Mouse (Mus musculus): ENCODE data around the gene Vps11. TPM values are rescaled to one million over a fixed set of nuclear protein-coding genes. Genes with fewer than 3 reads are reported as not detected.

Vps11 gene
- polyA plus RNA-seq, 1 experiment, result 8.3 TPM

GRCm38 (mm10) chr9:44319105-44319886, 42.2 kb downstream of the Vps11 start:
- Histone ChIP-seq H3K27me3 (replicated peaks) (no peaks in the 10 kb centered on the region), H3K9me3 (no peaks in the 10 kb centered on the region), H3K4me1 (peaks cover 60% of the 10 kb centered on the region), H3K36me3 (replicated peaks; ENCODE audit: low read length) (peaks cover 35% of the 10 kb centered on the region), H3K4me3 (replicated peaks) (peak overlapping the region; percentile 97)
- TF ChIP-seq FLI1 (IDR thresholded peaks at IDR 0.05; ENCODE audit: low read length) (no peak), GATA1 (IDR thresholded peaks at IDR 0.05; ENCODE audit: borderline replicate concordance, low read length) (no peak)

- peaks cover 40% of the 10 kb centered on the region for H3K36me3 ChIP-seq (replicated peaks; ENCODE audit: low read length)
- peaks cover 55% of the 10 kb centered on the region for H3K4me1 ChIP-seq
- H3K9me3 ChIP-seq, result no peaks in the 10 kb centered on the region
- no peaks in the 10 kb centered on the region for H3K27me3 ChIP-seq (replicated peaks)
- peak overlapping the region; percentile 97 for H3K4me3 ChIP-seq (replicated peaks)
- TF ChIP-seq GATA1 (IDR thresholded peaks at IDR 0.05; ENCODE audit: borderline replicate concordance, low read length) (no peak), FLI1 (IDR thresholded peaks at IDR 0.05; ENCODE audit: low read length) (no peak)
Observed at GRCm38 (mm10) chr9:44318826-44319095, 42.7 kb downstream of the Vps11 start.

- Histone ChIP-seq H3K27me3 (replicated peaks) (no peaks in the 10 kb centered on the region), H3K36me3 (replicated peaks; ENCODE audit: low read length) (peaks cover 45% of the 10 kb centered on the region), H3K4me1 (peaks cover 55% of the 10 kb centered on the region), H3K9me3 (no peaks in the 10 kb centered on the region), H3K4me3 (replicated peaks) (peak overlapping the region; percentile 97)
- no peak for TF ChIP-seq GATA1 (IDR thresholded peaks at IDR 0.05; ENCODE audit: borderline replicate concordance, low read length)
- no peak for TF ChIP-seq FLI1 (IDR thresholded peaks at IDR 0.05; ENCODE audit: low read length)
Observed at GRCm38 (mm10) chr9:44318076-44318825, 43.2 kb downstream of the Vps11 start.

- peak overlapping the region; percentile 60 for H3K4me3 ChIP-seq (replicated peaks)
Observed at GRCm38 (mm10) chr9:44317452-44317851, 44.0 kb downstream of the Vps11 start.

GRCm38 (mm10) chr9:44314910-44315309, 46.6 kb downstream of the Vps11 start:
- Histone ChIP-seq H3K4me3 (replicated peaks) (no peak overlapping the region), H3K4me1 (peaks cover 47% of the 10 kb centered on the region), H3K36me3 (replicated peaks; ENCODE audit: low read length) (peaks cover 77% of the 10 kb centered on the region), H3K9me3 (no peaks in the 10 kb centered on the region), H3K27me3 (replicated peaks) (no peaks in the 10 kb centered on the region)
- TF ChIP-seq GATA1 (IDR thresholded peaks at IDR 0.05; ENCODE audit: borderline replicate concordance, low read length), result no peak
- TF ChIP-seq FLI1 (IDR thresholded peaks at IDR 0.05; ENCODE audit: low read length), result no peak

More at GRCm38 (mm10) chr9:44317452-44317851, 44.0 kb downstream of the Vps11 start:
- TF ChIP-seq FLI1 (IDR thresholded peaks at IDR 0.05; ENCODE audit: low read length) (no peak), GATA1 (IDR thresholded peaks at IDR 0.05; ENCODE audit: borderline replicate concordance, low read length) (no peak)
- no peaks in the 10 kb centered on the region for H3K9me3 ChIP-seq
- H3K27me3 ChIP-seq (replicated peaks), result no peaks in the 10 kb centered on the region
- peaks cover 52% of the 10 kb centered on the region for H3K4me1 ChIP-seq
- peaks cover 53% of the 10 kb centered on the region for H3K36me3 ChIP-seq (replicated peaks; ENCODE audit: low read length)

GRCm38 (mm10) chr9:44314257-44314547, 47.3 kb downstream of the Vps11 start:
- Histone ChIP-seq H3K4me3 (replicated peaks) (no peak overlapping the region), H3K36me3 (replicated peaks; ENCODE audit: low read length) (peaks cover 83% of the 10 kb centered on the region), H3K4me1 (peaks cover 43% of the 10 kb centered on the region), H3K9me3 (no peaks in the 10 kb centered on the region), H3K27me3 (replicated peaks) (no peaks in the 10 kb centered on the region)
- TF ChIP-seq GATA1 (IDR thresholded peaks at IDR 0.05; ENCODE audit: borderline replicate concordance, low read length), result no peak
- no peak for TF ChIP-seq FLI1 (IDR thresholded peaks at IDR 0.05; ENCODE audit: low read length)

GRCm38 (mm10) chr9:44313476-44314256, 47.8 kb downstream of the Vps11 start:
- Histone ChIP-seq H3K9me3 (no peaks in the 10 kb centered on the region), H3K27me3 (replicated peaks) (no peaks in the 10 kb centered on the region), H3K4me1 (peaks cover 37% of the 10 kb centered on the region), H3K4me3 (replicated peaks) (no peak overlapping the region), H3K36me3 (replicated peaks; ENCODE audit: low read length) (peaks cover 83% of the 10 kb centered on the region)
- TF ChIP-seq GATA1 (IDR thresholded peaks at IDR 0.05; ENCODE audit: borderline replicate concordance, low read length) (no peak), FLI1 (IDR thresholded peaks at IDR 0.05; ENCODE audit: low read length) (no peak)

- no peaks in the 10 kb centered on the region for H3K27me3 ChIP-seq (replicated peaks)
- peaks cover 19% of the 10 kb centered on the region for H3K4me1 ChIP-seq
- no peaks in the 10 kb centered on the region for H3K9me3 ChIP-seq
- peaks cover 73% of the 10 kb centered on the region for H3K36me3 ChIP-seq (replicated peaks; ENCODE audit: low read length)
- no peak for TF ChIP-seq FLI1 (IDR thresholded peaks at IDR 0.05; ENCODE audit: low read length)
- TF ChIP-seq GATA1 (IDR thresholded peaks at IDR 0.05; ENCODE audit: borderline replicate concordance, low read length), result no peak
- H3K4me3 ChIP-seq (replicated peaks), result no peak overlapping the region
Observed at GRCm38 (mm10) chr9:44311136-44312134, 50.0 kb downstream of the Vps11 start.

- no peaks in the 10 kb centered on the region for H3K27me3 ChIP-seq (replicated peaks)
- H3K4me3 ChIP-seq (replicated peaks), result no peak overlapping the region
- H3K4me1 ChIP-seq, result peaks cover 20% of the 10 kb centered on the region
- TF ChIP-seq GATA1 (IDR thresholded peaks at IDR 0.05; ENCODE audit: borderline replicate concordance, low read length) (no peak), FLI1 (IDR thresholded peaks at IDR 0.05; ENCODE audit: low read length) (no peak)
- peaks cover 66% of the 10 kb centered on the region for H3K36me3 ChIP-seq (replicated peaks; ENCODE audit: low read length)
- no peaks in the 10 kb centered on the region for H3K9me3 ChIP-seq
Observed at GRCm38 (mm10) chr9:44310750-44311135, 50.7 kb downstream of the Vps11 start.
